Mouse (Mus musculus): ENCODE results near the gene Sv2b. TPM values are rescaled to one million over a fixed set of nuclear protein-coding genes. Genes with fewer than 3 reads are reported as not detected.
A peak's percentile ranks its signal among the peaks of the same experiment; 100 is the strongest.

The Sv2b gene
- polyA plus RNA-seq, 1 experiment: 0.27 TPM

DNA sequence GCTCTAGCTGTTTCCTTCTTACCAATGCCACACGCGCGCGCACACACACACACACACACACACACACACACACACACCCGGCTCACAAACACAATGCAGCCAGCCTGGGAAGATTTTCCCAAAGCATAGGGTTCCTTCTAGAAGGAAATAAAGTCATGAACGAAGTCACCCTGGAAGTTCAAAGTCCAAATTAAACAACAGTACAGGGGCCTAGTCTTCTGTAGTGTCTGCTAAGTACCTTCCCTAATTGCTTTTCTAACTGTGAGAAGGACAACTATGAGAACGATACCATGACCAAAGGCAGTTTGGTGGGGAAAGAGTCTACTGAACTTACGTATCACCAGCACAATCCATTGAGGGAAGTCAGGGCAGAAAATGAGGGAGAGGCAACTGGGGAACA is 508 bp upstream of the Sv2b start:
- Histone ChIP-seq H3K4me3 (ENCODE audit: extremely low read depth, insufficient read depth, insufficient read length) (no peak overlapping the region), H3K36me3 (ENCODE audit: control insufficient read depth, insufficient read depth, low read length) (no peaks in the 10 kb centered on the region), H3K27ac (ENCODE audit: insufficient read depth, low read length) (no peak overlapping the region), H3K4me1 (ENCODE audit: control insufficient read depth, insufficient read depth, insufficient read length) (peaks cover 4% of the 10 kb centered on the region), H3K27me3 (ENCODE audit: control insufficient read depth, insufficient read depth, low read length) (peaks cover 5% of the 10 kb centered on the region)
- WGBS: 93% methylated on average over 8 of the region's 8 CpGs
- no peak for TF ChIP-seq CTCF (IDR thresholded peaks at IDR 0.05; ENCODE audit: extremely low read depth, insufficient read depth, insufficient read length, insufficient replicate concordance)
- TF ChIP-seq POLR2A (IDR thresholded peaks at IDR 0.05; ENCODE audit: low read depth, low read length): no peak
- DNase-seq (ENCODE audit: low read depth in 1 of 2, low spot score in 2 of 2): no peak

DNA sequence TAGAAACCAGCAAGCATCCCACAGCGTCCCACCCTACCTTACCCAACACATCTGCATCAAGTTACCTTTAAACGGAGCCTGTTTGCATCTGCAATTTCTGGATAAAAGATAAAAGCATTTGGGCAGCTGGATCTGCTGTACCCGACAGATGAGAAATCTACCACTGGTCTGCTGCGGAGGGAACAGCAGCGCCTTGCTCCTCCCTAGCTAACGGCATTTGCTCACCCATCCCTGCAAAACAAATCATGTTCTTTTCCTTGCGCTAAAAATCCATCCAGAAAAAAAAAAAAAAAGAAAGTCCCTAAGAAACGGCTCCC is 964 bp downstream of the Sv2b start:
- WGBS: 10% methylated on average over 8 of the region's 8 CpGs
- DNase-seq (ENCODE audit: low read depth in 1 of 2, low spot score in 2 of 2): no peak
- H3K4me1 ChIP-seq (ENCODE audit: control insufficient read depth, insufficient read depth, insufficient read length): peaks cover 4% of the 10 kb centered on the region
- no peaks in the 10 kb centered on the region for H3K36me3 ChIP-seq (ENCODE audit: control insufficient read depth, insufficient read depth, low read length)
- H3K27me3 ChIP-seq (ENCODE audit: control insufficient read depth, insufficient read depth, low read length): peaks cover 5% of the 10 kb centered on the region
- TF ChIP-seq POLR2A (IDR thresholded peaks at IDR 0.05; ENCODE audit: low read depth, low read length) (no peak), CTCF (IDR thresholded peaks at IDR 0.05; ENCODE audit: extremely low read depth, insufficient read depth, insufficient read length, insufficient replicate concordance) (no peak)
- peak overlapping the region; percentile 32; the same call in 1 of the 2 replicates for H3K4me3 ChIP-seq (ENCODE audit: extremely low read depth, insufficient read depth, insufficient read length)
- no peak overlapping the region for H3K27ac ChIP-seq (ENCODE audit: insufficient read depth, low read length)

GRCm38 (mm10) chr7:75307570-75308087 is 1.4 kb downstream of the Sv2b start:
- Histone ChIP-seq H3K27me3 (ENCODE audit: control insufficient read depth, insufficient read depth, low read length) (peaks cover 5% of the 10 kb centered on the region), H3K27ac (ENCODE audit: insufficient read depth, low read length) (no peak overlapping the region), H3K4me3 (ENCODE audit: extremely low read depth, insufficient read depth, insufficient read length) (no peak overlapping the region), H3K4me1 (ENCODE audit: control insufficient read depth, insufficient read depth, insufficient read length) (peaks cover 4% of the 10 kb centered on the region), H3K36me3 (ENCODE audit: control insufficient read depth, insufficient read depth, low read length) (no peaks in the 10 kb centered on the region)
- DNase-seq (ENCODE audit: low read depth in 1 of 2, low spot score in 2 of 2): no peak
- TF ChIP-seq POLR2A (IDR thresholded peaks at IDR 0.05; ENCODE audit: low read depth, low read length): no peak
- TF ChIP-seq CTCF (IDR thresholded peaks at IDR 0.05; ENCODE audit: extremely low read depth, insufficient read depth, insufficient read length, insufficient replicate concordance): no peak
- 70% methylated on average over 8 of the region's 8 CpGs for WGBS

DNA sequence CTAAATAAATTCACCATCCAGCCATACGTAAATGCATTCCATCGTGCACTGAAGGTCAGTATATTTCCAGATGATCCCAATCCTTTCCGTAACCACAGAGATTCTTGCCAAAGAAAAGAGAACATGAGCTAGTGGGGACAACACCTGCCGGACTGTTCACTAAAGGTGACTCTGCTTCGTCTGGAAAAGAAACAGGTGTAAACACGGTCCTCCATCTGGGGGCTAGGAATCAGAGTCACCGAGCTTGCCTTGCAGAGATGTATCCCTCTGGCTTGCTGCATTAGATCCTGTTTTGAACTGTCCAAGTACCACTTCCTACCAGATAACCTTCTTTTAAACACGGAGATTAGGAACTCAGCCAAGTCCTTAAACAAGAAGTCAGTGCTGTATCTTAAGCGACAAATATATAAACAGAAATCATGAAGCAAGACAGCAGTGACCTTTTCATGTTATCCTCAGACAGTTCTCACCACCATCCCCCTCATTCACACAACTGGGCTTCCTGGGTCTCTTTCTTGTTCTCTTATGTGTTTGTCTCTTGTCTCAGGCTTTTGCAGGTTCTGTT is 3.1 kb downstream of the Sv2b start:
- TF ChIP-seq POLR2A (IDR thresholded peaks at IDR 0.05; ENCODE audit: low read depth, low read length): no peak
- TF ChIP-seq CTCF (IDR thresholded peaks at IDR 0.05; ENCODE audit: extremely low read depth, insufficient read depth, insufficient read length, insufficient replicate concordance): no peak
- no peak for DNase-seq (ENCODE audit: low read depth in 1 of 2, low spot score in 2 of 2)
- Histone ChIP-seq H3K4me3 (ENCODE audit: extremely low read depth, insufficient read depth, insufficient read length) (no peak overlapping the region), H3K4me1 (ENCODE audit: control insufficient read depth, insufficient read depth, insufficient read length) (peaks cover 4% of the 10 kb centered on the region), H3K27ac (ENCODE audit: insufficient read depth, low read length) (no peak overlapping the region), H3K36me3 (ENCODE audit: control insufficient read depth, insufficient read depth, low read length) (no peaks in the 10 kb centered on the region), H3K27me3 (ENCODE audit: control insufficient read depth, insufficient read depth, low read length) (peaks cover 5% of the 10 kb centered on the region)
- WGBS: 67% methylated on average over 9 of the region's 9 CpGs

DNA sequence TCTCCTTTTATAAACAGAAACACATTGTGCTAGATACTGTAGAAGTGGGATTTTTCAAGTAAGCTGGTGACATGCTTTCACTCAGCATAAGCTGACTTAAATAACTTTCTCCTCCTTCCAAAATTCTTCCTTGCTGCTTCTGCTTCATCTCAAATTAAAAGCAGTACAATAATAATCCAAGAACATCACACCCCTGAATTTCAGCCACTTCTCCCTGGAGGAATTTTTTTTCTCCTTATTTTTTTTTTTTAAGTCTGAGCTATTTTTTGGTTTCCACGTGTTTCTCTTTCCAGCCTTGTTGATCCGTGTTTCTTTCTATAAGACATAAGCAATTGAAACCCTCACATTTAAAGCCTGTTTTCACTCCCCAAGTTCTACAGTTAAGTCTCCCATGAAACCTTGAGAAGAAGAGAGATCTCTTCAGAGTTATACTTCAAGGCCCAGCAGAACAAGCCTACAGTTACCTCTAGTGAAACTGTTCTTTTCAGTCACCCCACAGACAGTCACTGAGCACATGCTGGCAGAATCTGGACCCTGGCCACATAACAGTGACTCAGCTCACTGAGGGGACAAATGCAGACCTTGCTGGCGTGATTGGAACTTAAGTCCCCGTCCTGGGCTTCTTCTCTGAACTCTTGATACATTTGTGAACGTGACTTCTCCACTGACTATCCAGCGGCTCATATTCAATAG is 6.4 kb downstream of the Sv2b start:
- no peaks in the 10 kb centered on the region for H3K4me1 ChIP-seq (ENCODE audit: control insufficient read depth, insufficient read depth, insufficient read length)
- H3K36me3 ChIP-seq (ENCODE audit: control insufficient read depth, insufficient read depth, low read length): no peaks in the 10 kb centered on the region
- TF ChIP-seq CTCF (IDR thresholded peaks at IDR 0.05; ENCODE audit: extremely low read depth, insufficient read depth, insufficient read length, insufficient replicate concordance): no peak
- no peak for TF ChIP-seq POLR2A (IDR thresholded peaks at IDR 0.05; ENCODE audit: low read depth, low read length)
- no peaks in the 10 kb centered on the region for H3K27me3 ChIP-seq (ENCODE audit: control insufficient read depth, insufficient read depth, low read length)
- H3K27ac ChIP-seq (ENCODE audit: insufficient read depth, low read length): no peak overlapping the region
- WGBS: 63% methylated on average over 6 of the region's 6 CpGs
- no peak for DNase-seq (ENCODE audit: low read depth in 1 of 2, low spot score in 2 of 2)
- H3K4me3 ChIP-seq (ENCODE audit: extremely low read depth, insufficient read depth, insufficient read length): no peak overlapping the region

- Histone ChIP-seq H3K4me1 (ENCODE audit: control insufficient read depth, insufficient read depth, insufficient read length) (peaks cover 6% of the 10 kb centered on the region; the same call in 1 of the 2 replicates), H3K4me3 (ENCODE audit: extremely low read depth, insufficient read depth, insufficient read length) (no peak overlapping the region), H3K27ac (ENCODE audit: insufficient read depth, low read length) (no peak overlapping the region), H3K36me3 (ENCODE audit: control insufficient read depth, insufficient read depth, low read length) (no peaks in the 10 kb centered on the region), H3K27me3 (ENCODE audit: control insufficient read depth, insufficient read depth, low read length) (no peaks in the 10 kb centered on the region)
- TF ChIP-seq CTCF (IDR thresholded peaks at IDR 0.05; ENCODE audit: extremely low read depth, insufficient read depth, insufficient read length, insufficient replicate concordance): no peak
- no peak for TF ChIP-seq POLR2A (IDR thresholded peaks at IDR 0.05; ENCODE audit: low read depth, low read length)
- no peak for DNase-seq (ENCODE audit: low read depth in 1 of 2, low spot score in 2 of 2)
- WGBS: 90% methylated on average over 4 of the region's 4 CpGs
Measured at GRCm38 (mm10) chr7:75299245-75299644, 9.8 kb downstream of the Sv2b start.

DNA sequence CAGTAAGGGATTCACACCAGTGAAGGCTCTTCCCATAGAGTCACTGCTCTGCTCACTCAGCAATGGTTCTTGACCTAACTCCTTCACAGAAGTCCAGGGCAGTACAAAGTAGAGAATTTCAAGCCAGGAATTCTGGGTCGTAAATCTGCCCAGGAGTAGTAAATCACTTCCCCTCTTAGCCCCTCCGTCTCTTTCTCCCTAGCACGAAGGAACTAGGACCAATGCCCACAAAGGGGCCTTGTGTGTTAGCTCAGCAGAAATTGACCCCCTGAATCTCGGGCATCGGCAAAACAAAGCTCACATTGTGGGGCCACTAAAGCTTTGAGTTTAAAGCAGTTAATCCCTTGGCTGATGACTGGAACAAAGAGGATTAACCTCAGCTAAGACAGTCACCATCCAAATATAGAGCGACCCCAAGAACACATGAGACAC is 12.4 kb downstream of the Sv2b start:
- Histone ChIP-seq H3K27me3 (ENCODE audit: control insufficient read depth, insufficient read depth, low read length) (no peaks in the 10 kb centered on the region), H3K36me3 (ENCODE audit: control insufficient read depth, insufficient read depth, low read length) (no peaks in the 10 kb centered on the region), H3K27ac (ENCODE audit: insufficient read depth, low read length) (no peak overlapping the region), H3K4me1 (ENCODE audit: control insufficient read depth, insufficient read depth, insufficient read length) (peaks cover 6% of the 10 kb centered on the region; the same call in 1 of the 2 replicates), H3K4me3 (ENCODE audit: extremely low read depth, insufficient read depth, insufficient read length) (no peak overlapping the region)
- 68% methylated on average over 6 of the region's 6 CpGs for whole genome bisulfite sequencing
- no peak for DNase-seq (ENCODE audit: low read depth in 1 of 2, low spot score in 2 of 2)
- TF ChIP-seq CTCF (IDR thresholded peaks at IDR 0.05; ENCODE audit: extremely low read depth, insufficient read depth, insufficient read length, insufficient replicate concordance) (no peak), POLR2A (IDR thresholded peaks at IDR 0.05; ENCODE audit: low read depth, low read length) (no peak)

All from spleen, adult 2 months (tissue).